Mouse (Mus musculus): ENCODE data around the gene Elovl5. TPM values are rescaled to one million over a fixed set of nuclear protein-coding genes. Genes with fewer than 3 reads are reported as not detected.

The Elovl5 gene
- polyA plus RNA-seq, 1 experiment from 2014 or later = 112 TPM

GRCm38 (mm10) chr9:77969192-77969953, 52.2 kb downstream of the Elovl5 start:
- Histone ChIP-seq H3K27ac (ENCODE audit: low read depth, low read length) (no peak overlapping the region), H3K4me3 (ENCODE audit: low read length) (no peak overlapping the region), H3K36me3 (ENCODE audit: control insufficient read depth, insufficient read depth, low read length) (no peaks in the 10 kb centered on the region), H3K27me3 (ENCODE audit: control insufficient read depth, insufficient read depth, low read length) (no peaks in the 10 kb centered on the region), H3K4me1 (ENCODE audit: control insufficient read depth, insufficient read depth, low read length) (0 out of 2 replicates have a peak, but pooled peaks cover 3% of the 10 kb centered on the region), H3K9ac (ENCODE audit: low read depth, low read length) (no peak overlapping the region), H3K9me3 (ENCODE audit: control insufficient read depth, low read length) (no peaks in the 10 kb centered on the region), H3K4me2 (replicated peaks; ENCODE audit: low read depth, low read length) (no peak overlapping the region)
- WGBS = 74% methylated on average over 6 of the region's 6 CpGs
- ATAC-seq (ENCODE audit: low FRiP score, low TSS enrichment) = no peak

- Histone ChIP-seq H3K9me3 (ENCODE audit: control insufficient read depth, low read length) (no peaks in the 10 kb centered on the region), H3K36me3 (ENCODE audit: control insufficient read depth, insufficient read depth, low read length) (peaks cover 53% of the 10 kb centered on the region), H3K4me2 (replicated peaks; ENCODE audit: low read depth, low read length) (no peak overlapping the region)
These were observed 61.8 kb downstream of the Elovl5 start for GRCm38 (mm10) chr9:77979000-77979399.

GRCm38 (mm10) chr9:77982616-77983015, 65.5 kb downstream of the Elovl5 start:
- H3K4me3 ChIP-seq (ENCODE audit: low read length) = no peak overlapping the region
- no peak overlapping the region for H3K9ac ChIP-seq (ENCODE audit: low read depth, low read length)
- H3K36me3 ChIP-seq (ENCODE audit: control insufficient read depth, insufficient read depth, low read length) = peaks cover 43% of the 10 kb centered on the region
- ATAC-seq (ENCODE audit: low FRiP score, low TSS enrichment) = no peak
- no peak overlapping the region for H3K4me2 ChIP-seq (replicated peaks; ENCODE audit: low read depth, low read length)
- H3K9me3 ChIP-seq (ENCODE audit: control insufficient read depth, low read length) = no peaks in the 10 kb centered on the region
- H3K27me3 ChIP-seq (ENCODE audit: control insufficient read depth, insufficient read depth, low read length) = no peaks in the 10 kb centered on the region
- no peak overlapping the region for H3K27ac ChIP-seq (ENCODE audit: low read depth, low read length)
- no peaks in the 10 kb centered on the region for H3K4me1 ChIP-seq (ENCODE audit: control insufficient read depth, insufficient read depth, low read length)
- 93% methylated on average over 16 of the region's 16 CpGs for WGBS

More at GRCm38 (mm10) chr9:77979000-77979399, 61.8 kb downstream of the Elovl5 start:
- H3K4me1 ChIP-seq (ENCODE audit: control insufficient read depth, insufficient read depth, low read length) = no peaks in the 10 kb centered on the region
- no peak overlapping the region for H3K27ac ChIP-seq (ENCODE audit: low read depth, low read length)
- H3K27me3 ChIP-seq (ENCODE audit: control insufficient read depth, insufficient read depth, low read length) = no peaks in the 10 kb centered on the region
- ATAC-seq (ENCODE audit: low FRiP score, low TSS enrichment) = no peak
- 96% methylated on average over 7 of the region's 7 CpGs for WGBS
- H3K9ac ChIP-seq (ENCODE audit: low read depth, low read length) = no peak overlapping the region
- no peak overlapping the region for H3K4me3 ChIP-seq (ENCODE audit: low read length)

GRCm38 (mm10) chr9:77983521-77983920, 66.4 kb downstream of the Elovl5 start:
- Histone ChIP-seq H3K27me3 (ENCODE audit: control insufficient read depth, insufficient read depth, low read length) (no peaks in the 10 kb centered on the region), H3K4me3 (ENCODE audit: low read length) (no peak overlapping the region), H3K27ac (ENCODE audit: low read depth, low read length) (no peak overlapping the region), H3K9me3 (ENCODE audit: control insufficient read depth, low read length) (no peaks in the 10 kb centered on the region), H3K4me2 (replicated peaks; ENCODE audit: low read depth, low read length) (no peak overlapping the region), H3K4me1 (ENCODE audit: control insufficient read depth, insufficient read depth, low read length) (no peaks in the 10 kb centered on the region), H3K9ac (ENCODE audit: low read depth, low read length) (no peak overlapping the region), H3K36me3 (ENCODE audit: control insufficient read depth, insufficient read depth, low read length) (peaks cover 42% of the 10 kb centered on the region)
- 80% methylated on average over 6 of the region's 6 CpGs for WGBS
- ATAC-seq (ENCODE audit: low FRiP score, low TSS enrichment) = no peak

- 85% methylated on average over 8 of the region's 8 CpGs for WGBS
- H3K36me3 ChIP-seq (ENCODE audit: control insufficient read depth, insufficient read depth, low read length) = peaks cover 28% of the 10 kb centered on the region
- H3K4me2 ChIP-seq (replicated peaks; ENCODE audit: low read depth, low read length) = no peak overlapping the region
- no peak overlapping the region for H3K27ac ChIP-seq (ENCODE audit: low read depth, low read length)
- no peak overlapping the region for H3K9ac ChIP-seq (ENCODE audit: low read depth, low read length)
- no peaks in the 10 kb centered on the region for H3K9me3 ChIP-seq (ENCODE audit: control insufficient read depth, low read length)
- no peaks in the 10 kb centered on the region for H3K27me3 ChIP-seq (ENCODE audit: control insufficient read depth, insufficient read depth, low read length)
- ATAC-seq (ENCODE audit: low FRiP score, low TSS enrichment) = no peak
- no peaks in the 10 kb centered on the region for H3K4me1 ChIP-seq (ENCODE audit: control insufficient read depth, insufficient read depth, low read length)
- no peak overlapping the region for H3K4me3 ChIP-seq (ENCODE audit: low read length)
These were observed 69.1 kb downstream of the Elovl5 start for GRCm38 (mm10) chr9:77986153-77986795.

- peaks cover 4% of the 10 kb centered on the region; the same call in 1 of the 2 replicates for H3K36me3 ChIP-seq (ENCODE audit: control insufficient read depth, insufficient read depth, low read length)
- H3K27ac ChIP-seq (ENCODE audit: low read depth, low read length) = no peak overlapping the region
- no peak overlapping the region for H3K4me2 ChIP-seq (replicated peaks; ENCODE audit: low read depth, low read length)
- 0 out of 2 replicates have a peak, but pooled peaks have one; percentile 24 for ATAC-seq (ENCODE audit: low FRiP score, low TSS enrichment)
- H3K27me3 ChIP-seq (ENCODE audit: control insufficient read depth, insufficient read depth, low read length) = no peaks in the 10 kb centered on the region
- WGBS = 57% methylated on average over 8 of the region's 8 CpGs
- no peak overlapping the region for H3K4me3 ChIP-seq (ENCODE audit: low read length)
- no peaks in the 10 kb centered on the region for H3K9me3 ChIP-seq (ENCODE audit: control insufficient read depth, low read length)
- H3K9ac ChIP-seq (ENCODE audit: low read depth, low read length) = no peak overlapping the region
- no peaks in the 10 kb centered on the region for H3K4me1 ChIP-seq (ENCODE audit: control insufficient read depth, insufficient read depth, low read length)
These were observed 72.5 kb downstream of the Elovl5 start for GRCm38 (mm10) chr9:77989626-77990025.

- H3K27ac ChIP-seq (ENCODE audit: low read depth, low read length) = no peak overlapping the region
- no peaks in the 10 kb centered on the region for H3K4me1 ChIP-seq (ENCODE audit: control insufficient read depth, insufficient read depth, low read length)
- H3K9me3 ChIP-seq (ENCODE audit: control insufficient read depth, low read length) = no peaks in the 10 kb centered on the region
- H3K4me2 ChIP-seq (replicated peaks; ENCODE audit: low read depth, low read length) = no peak overlapping the region
- no peaks in the 10 kb centered on the region for H3K36me3 ChIP-seq (ENCODE audit: control insufficient read depth, insufficient read depth, low read length)
- no peak overlapping the region for H3K9ac ChIP-seq (ENCODE audit: low read depth, low read length)
- 76% methylated on average over 8 of the region's 8 CpGs for WGBS
- no peak for ATAC-seq (ENCODE audit: low FRiP score, low TSS enrichment)
- H3K4me3 ChIP-seq (ENCODE audit: low read length) = no peak overlapping the region
- no peaks in the 10 kb centered on the region for H3K27me3 ChIP-seq (ENCODE audit: control insufficient read depth, insufficient read depth, low read length)
These were observed 73.1 kb downstream of the Elovl5 start for GRCm38 (mm10) chr9:77990278-77990677.

- WGBS = 95% methylated on average over 4 of the region's 4 CpGs
- H3K36me3 ChIP-seq (ENCODE audit: control insufficient read depth, insufficient read depth, low read length) = no peaks in the 10 kb centered on the region
- ATAC-seq (ENCODE audit: low FRiP score, low TSS enrichment) = no peak
- no peak overlapping the region for H3K4me2 ChIP-seq (replicated peaks; ENCODE audit: low read depth, low read length)
- H3K4me1 ChIP-seq (ENCODE audit: control insufficient read depth, insufficient read depth, low read length) = no peaks in the 10 kb centered on the region
- H3K4me3 ChIP-seq (ENCODE audit: low read length) = no peak overlapping the region
- no peaks in the 10 kb centered on the region for H3K9me3 ChIP-seq (ENCODE audit: control insufficient read depth, low read length)
- H3K27ac ChIP-seq (ENCODE audit: low read depth, low read length) = no peak overlapping the region
- H3K9ac ChIP-seq (ENCODE audit: low read depth, low read length) = no peak overlapping the region
- H3K27me3 ChIP-seq (ENCODE audit: control insufficient read depth, insufficient read depth, low read length) = no peaks in the 10 kb centered on the region
These were observed 74.5 kb downstream of the Elovl5 start for GRCm38 (mm10) chr9:77991650-77992049.

GRCm38 (mm10) chr9:77992276-77992675, 75.1 kb downstream of the Elovl5 start:
- Histone ChIP-seq H3K36me3 (ENCODE audit: control insufficient read depth, insufficient read depth, low read length) (no peaks in the 10 kb centered on the region), H3K4me2 (replicated peaks; ENCODE audit: low read depth, low read length) (no peak overlapping the region), H3K9me3 (ENCODE audit: control insufficient read depth, low read length) (no peaks in the 10 kb centered on the region), H3K27me3 (ENCODE audit: control insufficient read depth, insufficient read depth, low read length) (no peaks in the 10 kb centered on the region), H3K4me1 (ENCODE audit: control insufficient read depth, insufficient read depth, low read length) (no peaks in the 10 kb centered on the region), H3K27ac (ENCODE audit: low read depth, low read length) (no peak overlapping the region), H3K4me3 (ENCODE audit: low read length) (no peak overlapping the region), H3K9ac (ENCODE audit: low read depth, low read length) (no peak overlapping the region)
- WGBS = 96% methylated on average over 6 of the region's 6 CpGs
- no peak for ATAC-seq (ENCODE audit: low FRiP score, low TSS enrichment)
